Mouse (Mus musculus) left cerebral cortex, postnatal 4 days (tissue): Measurements from ENCODE around the gene Mxd1. TPM values are rescaled to one million over a fixed set of nuclear protein-coding genes. Genes with fewer than 3 reads are reported as not detected.

ENCODE experiments used
- DNase-seq: peaks from one replicate; pipeline ENCODE4 v3.0.0-alpha.2; 2022
- intact Hi-C: fragments of 180-260 bp; cut with DNase I; formaldehyde crosslinking; loops from one replicate; pipeline ENCODE4 v1.15.1; 2025
- total RNA-seq, 2 experiments: library from RNA; stranded (reverse); gene quantifications; 2 replicates each; pipeline ENCODE4 v1.2.3; 2021

Mxd1 gene
- total RNA-seq, 2 experiments from 2014 or later = 12.4 to 13.3 TPM

DNA sequence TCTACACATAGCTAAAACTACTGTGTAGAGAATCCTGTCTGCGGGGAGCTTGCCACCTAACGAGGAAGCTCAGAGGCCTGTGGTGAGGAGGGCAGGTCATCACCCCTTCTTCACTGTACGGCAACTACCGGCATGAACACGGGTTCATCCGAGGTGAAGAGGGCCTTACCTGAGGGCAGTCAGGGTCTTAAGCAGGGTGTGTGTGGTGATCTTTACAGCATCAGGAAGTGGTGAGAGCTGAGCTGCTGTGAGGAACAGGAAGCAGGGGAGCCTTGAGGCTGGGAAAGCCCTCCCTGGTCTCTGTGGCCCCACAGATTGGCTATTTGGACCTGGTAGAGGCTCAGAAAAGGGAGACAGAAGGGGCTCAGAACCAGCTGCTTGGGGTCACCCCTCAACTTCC, 61.5 kb downstream of the Mxd1 start:
- no peak for DNase-seq
- intact Hi-C loops = no loop called here

DNA sequence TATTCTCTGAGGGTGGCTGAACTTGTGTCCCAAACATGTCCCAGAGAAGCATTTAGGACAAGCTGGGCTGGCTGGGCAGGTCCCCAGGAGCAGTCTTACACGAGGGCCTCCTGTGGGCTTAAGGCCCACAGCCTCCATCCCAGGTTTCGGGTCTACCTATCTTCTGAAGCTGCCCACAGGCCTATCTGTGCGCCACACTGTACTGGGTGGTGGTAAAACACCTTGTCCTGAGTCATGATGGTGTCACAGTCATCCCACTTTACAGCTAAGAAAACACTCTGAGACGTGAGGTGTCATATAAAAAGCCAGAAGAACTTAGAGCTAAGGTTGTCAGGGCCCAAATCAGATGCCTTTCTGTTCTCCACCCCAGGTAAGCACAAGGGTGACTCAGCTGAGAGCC, 62.7 kb downstream of the Mxd1 start:
- DNase-seq = no peak
- intact Hi-C loops = no loop called here

DNA sequence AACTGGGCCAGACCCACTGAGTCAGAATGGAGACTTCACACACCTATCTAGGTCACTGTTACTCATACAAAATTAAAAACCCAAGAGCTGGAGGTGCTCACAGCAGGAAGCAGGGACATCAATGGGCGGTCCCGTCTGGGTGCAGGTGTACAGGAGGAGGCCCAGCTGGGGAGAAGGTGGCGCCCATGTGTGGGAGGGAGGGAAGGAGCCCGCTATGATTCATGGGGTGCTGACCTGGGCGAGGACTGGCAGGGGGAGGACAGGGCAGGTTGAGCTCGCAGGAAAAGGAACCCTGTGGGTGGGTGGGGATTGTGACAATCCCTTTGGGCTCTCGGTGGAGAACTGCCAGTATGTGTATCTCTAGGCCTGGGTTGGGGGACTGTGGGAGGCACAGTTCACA, 63.7 kb downstream of the Mxd1 start:
- DNase-seq = no peak
- intact Hi-C loops = no loop called here

DNA sequence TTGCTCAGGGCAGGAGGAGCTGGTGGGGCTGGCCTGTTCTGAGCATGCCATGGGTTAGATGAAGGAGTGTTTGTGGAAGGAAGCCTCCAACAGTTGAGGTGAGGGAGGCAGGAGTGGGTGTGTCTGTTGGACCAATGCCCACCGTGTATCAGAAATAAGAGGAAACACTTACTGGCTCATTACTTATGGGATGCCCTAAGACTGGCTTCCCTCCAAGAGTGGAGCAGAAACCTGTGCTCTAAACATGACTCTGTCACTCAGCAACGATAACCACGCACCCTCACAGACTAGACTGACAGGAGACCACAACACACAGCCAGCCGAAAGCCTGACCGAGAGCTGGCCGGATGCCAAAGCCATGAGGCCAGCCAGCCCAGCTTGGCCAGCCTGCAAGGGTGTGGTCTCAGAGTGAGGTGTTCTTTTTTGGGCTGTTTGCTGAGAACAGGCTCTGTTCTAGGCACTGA, 69.0 kb downstream of the Mxd1 start:
- intact Hi-C loops = no loop called here
- DNase-seq = peak; percentile 72

DNA sequence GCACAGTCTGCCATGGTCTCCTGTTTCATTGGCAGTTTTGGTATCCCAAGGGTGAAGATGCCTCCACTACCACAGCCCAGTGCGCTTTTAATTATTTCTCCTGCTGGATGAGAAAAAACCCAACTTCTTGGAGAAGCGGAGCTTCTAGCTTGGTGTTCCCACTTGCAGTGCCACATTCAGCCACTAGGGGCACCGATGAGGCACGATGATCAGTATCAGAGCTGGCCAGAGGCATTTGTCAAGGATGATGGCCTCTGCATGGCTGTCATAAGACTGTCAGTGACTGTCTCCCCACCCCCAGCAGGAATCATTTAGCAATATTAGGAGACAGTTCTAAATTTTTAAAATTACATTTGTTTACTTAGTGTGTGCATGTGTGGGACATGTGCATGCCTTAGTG, 69.8 kb downstream of the Mxd1 start:
- DNase-seq = peak; percentile 90
- intact Hi-C loops = no loop called here

DNA sequence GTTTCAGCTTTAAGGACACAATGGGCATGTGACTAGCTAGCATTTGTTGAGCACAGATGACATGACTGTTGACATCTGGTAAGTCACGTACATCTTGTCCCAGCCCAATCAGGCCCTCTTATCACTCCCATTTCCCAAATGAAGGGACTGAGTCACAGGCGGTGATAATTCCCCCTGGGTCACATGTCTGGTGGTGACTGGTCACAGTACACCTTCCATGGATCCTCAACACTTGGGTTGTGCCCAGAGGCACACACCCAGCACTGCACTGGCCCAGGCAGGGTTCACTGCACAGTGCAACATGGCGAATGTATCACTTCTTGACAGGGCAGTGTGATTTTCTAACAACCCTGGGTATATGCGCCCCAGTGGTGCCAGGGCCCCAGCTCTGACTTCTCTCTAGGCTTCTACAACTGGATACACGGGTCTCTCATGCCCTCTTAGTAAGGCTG, 70.2 kb downstream of the Mxd1 start:
- DNase-seq = no peak
- intact Hi-C loops = no loop called here

Other genes with a start within 250 kb of the Mxd1 start
- not detected for gene Gm44790, start 242.5 kb downstream of the Mxd1 start, total RNA-seq
- 10 to 100 TPM; 16.2 to 17.6 TPM for gene C87436, start 230.8 kb downstream of the Mxd1 start, total RNA-seq
- 100 to 1,000 TPM; 206 to 208 TPM for gene Pcbp1, start 142.8 kb downstream of the Mxd1 start, total RNA-seq
- gene Asprv1, start 41.0 kb downstream of the Mxd1 start, total RNA-seq = 1 to 10 TPM; 1.1 to 1.7 TPM
- gene Snrnp27, start 15.4 kb upstream of the Mxd1 start, total RNA-seq = 10 to 100 TPM; 53.6 to 57.9 TPM
- 10 to 100 TPM; 36.3 to 39.7 TPM for gene Gmcl1, start 64.2 kb upstream of the Mxd1 start, total RNA-seq
- gene Anxa4, start 124.4 kb upstream of the Mxd1 start, total RNA-seq = 1 to 10 TPM; 3.1 to 4.5 TPM
- gene Aak1, start 180.4 kb upstream of the Mxd1 start, total RNA-seq = 100 to 1,000 TPM; 165 to 166 TPM